Mouse (Mus musculus): ENCODE measurements around the gene Klrb1c.
A peak's percentile ranks its signal among the peaks of the same experiment; 100 is the strongest.
"Not testable (repeated sequence)": the region's sequence is repeated elsewhere in the genome, so short reads cannot be mapped to it uniquely, and the experiment has no call there.

The Klrb1c gene

DNA sequence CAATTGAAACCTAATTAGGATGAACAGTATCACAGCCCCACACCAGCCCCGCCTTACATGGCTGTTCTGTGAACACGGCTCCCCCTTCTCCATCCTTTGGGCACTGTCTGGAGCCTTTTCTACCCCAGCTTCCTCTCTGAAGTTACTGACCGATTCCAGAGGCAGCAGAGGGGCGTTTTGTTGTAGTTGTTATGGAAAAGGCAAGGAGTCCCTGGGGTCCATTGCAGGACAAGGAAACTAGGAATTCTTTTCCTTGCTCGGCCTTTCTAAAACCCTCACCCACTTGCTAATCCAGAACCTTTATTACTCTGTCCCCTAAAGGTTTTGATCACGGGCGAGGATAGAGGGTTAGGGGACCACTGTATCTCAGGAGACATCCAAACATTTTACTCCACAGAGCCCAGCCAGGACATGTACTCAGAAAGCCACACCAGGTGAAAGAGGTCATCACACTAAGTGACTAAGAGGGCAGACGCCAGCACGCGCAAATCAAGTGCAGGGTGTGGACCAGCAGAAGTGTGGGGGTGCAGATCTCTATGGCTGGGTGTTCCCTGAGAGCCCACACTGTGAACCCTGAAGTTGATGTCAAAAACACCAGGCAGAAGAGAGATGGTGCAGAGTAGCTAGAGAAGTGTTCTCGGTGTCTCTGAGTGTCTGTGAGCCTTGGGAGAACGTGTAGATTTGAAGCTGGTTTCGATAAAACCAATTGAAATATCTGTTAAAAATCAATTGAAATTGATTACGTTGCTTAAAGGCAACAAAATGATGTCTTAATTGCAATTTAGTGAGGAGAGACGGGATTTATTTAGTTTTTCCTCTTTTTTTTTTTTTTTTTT, 9.1 kb upstream of the Klrb1c start:
- peak; percentile 29 for DNase-seq (ENCODE audit: low spot score)

DNA sequence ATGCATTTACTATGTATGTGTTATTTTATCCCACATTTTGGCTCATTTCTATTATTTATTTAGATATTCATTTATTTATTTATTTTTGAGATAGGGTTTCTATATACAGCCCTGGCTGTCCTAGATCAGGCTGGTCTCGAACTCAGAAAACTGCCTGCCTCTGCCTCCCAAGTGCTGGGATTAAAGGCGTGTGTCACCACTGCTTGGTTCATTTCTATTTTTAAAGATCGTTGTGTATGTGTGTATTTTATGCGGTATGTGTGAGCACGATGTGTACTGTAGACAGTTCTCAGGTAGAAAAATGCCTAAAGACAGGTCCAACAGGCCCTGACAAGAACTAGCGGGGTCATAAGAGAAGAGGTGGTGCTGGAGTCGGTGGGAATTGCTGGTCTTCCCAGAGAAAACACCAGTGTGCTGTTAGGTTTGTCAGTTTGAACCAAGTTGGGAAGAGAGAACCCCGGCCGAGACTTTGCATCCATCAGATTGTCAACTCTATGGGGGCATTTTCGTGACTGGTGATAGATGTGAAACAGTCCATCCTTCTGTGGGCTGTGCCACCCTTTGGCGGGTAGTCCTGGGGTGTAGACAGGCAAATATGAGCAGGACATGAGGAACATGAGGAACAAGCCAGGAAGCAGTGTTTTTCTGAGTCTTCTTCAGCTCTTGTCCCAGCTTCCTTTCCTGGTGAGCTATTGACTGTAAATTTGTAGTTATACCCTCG, 8.3 kb upstream of the Klrb1c start:
- DNase-seq (ENCODE audit: low spot score) = no peak

DNA sequence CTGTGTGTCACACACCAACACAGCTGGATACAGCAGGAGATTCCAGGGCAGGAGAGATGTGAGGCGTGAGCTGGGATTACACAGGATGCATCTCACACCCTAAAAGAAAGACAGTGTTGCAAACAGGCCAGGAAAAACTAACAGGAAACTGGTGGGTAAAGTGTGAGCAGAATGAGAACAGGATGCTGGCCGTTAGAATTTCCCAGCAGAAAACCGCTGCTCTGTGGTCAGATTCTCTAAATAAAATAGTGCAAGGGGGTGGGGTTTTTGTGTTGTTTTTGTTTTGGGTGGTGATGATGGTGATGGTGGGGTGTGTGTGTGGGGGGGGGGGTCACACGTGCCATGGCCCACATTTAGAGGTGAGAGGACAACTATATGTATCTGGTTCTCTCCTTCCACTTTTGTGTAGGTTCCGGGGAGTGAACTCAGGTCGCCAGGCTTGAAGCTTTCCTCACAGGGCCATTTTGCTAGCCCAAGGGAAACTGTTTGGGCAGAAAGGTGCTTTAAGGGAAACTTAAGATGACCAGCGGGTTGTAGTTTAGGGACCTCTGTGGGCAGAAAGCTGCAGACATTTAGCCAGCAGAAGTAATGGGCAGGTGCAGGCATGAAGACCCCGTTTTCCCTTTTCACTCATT, 7.4 kb upstream of the Klrb1c start:
- DNase-seq (ENCODE audit: low spot score) = no peak

DNA sequence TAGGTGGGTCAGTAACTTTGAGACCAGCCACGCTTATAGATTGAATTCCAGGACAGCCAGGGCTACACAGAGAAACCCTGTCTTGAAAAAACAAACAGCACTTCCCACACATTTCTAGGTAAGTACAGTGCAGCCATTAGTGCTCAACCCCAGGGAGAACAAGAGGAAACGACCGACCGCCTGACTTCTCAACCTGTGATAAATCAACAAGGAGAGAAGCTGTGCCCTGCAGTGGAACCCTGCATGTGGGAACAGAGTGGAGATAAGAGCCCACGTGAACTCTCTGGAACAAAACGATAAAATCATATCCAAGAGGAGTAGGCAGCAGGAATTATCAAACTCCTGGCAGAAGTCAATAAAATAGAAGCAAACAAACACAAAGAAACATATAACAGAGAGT, 4.7 kb upstream of the Klrb1c start:
- no peak for DNase-seq (ENCODE audit: low spot score)

DNA sequence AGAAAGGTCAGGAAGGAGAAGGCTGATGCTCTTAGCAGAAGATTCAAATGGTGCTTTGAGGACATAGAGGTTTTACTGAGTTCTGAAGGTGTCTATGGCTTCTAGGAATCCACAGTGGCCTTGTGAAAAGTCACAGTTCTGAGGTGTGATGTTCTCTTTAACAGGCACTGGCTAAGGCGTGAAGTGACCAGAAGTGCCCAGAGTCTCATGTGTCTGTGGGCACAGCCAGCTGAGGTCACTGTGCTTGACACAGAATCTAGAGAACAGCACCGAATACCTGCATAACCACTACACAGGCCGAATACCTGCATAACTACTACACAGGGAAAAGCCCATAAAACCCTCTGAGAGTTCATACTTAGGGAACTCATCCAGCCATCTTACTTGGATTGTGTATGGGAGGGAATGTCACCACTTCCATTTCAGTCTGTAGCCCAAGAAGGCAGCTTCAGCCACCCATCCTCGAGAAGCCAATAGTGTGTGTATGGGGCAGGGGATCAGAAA, 1.5 kb upstream of the Klrb1c start:
- DNase-seq (ENCODE audit: low spot score) = not testable (repeated sequence)

DNA sequence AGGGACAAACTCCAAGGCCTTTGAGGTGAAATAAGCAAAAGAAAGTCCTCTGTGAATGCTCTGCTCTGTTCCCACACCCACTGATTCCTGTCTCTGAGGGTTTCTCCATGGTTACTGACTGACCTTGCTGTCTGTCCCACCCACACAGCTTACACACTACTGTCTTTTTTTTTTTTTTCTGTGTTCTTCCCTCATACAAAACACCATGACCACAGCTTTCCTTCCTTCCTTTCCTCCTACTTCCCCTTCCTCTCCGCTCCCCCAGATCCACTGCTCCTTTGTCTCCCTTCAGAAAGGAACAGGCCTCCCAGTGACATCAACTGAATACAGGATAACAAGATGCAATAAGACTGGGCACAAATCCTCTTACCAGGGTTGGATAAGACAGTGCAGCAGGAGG, 498 bp downstream of the Klrb1c start:
- no peak for DNase-seq (ENCODE audit: low spot score)

DNA sequence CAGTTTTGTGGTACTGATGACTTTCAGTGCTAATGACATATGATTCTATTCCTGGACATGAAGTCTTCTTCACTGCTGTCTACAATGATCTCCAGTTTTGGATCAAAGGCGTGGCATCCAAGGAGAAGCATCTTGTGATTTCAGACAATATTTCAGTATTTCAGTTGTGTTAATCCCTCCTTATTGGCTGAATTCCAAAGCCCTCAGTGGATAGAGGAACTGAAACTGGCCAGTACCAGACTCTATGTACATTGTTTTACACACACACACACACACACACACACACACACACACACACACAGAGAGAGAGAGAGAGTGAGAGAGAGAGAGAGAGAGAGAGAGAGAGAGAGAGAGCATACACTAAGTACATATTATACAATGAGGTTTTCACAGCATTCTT, 2.6 kb downstream of the Klrb1c start:
- DNase-seq (ENCODE audit: low spot score) = not testable (repeated sequence)

DNA sequence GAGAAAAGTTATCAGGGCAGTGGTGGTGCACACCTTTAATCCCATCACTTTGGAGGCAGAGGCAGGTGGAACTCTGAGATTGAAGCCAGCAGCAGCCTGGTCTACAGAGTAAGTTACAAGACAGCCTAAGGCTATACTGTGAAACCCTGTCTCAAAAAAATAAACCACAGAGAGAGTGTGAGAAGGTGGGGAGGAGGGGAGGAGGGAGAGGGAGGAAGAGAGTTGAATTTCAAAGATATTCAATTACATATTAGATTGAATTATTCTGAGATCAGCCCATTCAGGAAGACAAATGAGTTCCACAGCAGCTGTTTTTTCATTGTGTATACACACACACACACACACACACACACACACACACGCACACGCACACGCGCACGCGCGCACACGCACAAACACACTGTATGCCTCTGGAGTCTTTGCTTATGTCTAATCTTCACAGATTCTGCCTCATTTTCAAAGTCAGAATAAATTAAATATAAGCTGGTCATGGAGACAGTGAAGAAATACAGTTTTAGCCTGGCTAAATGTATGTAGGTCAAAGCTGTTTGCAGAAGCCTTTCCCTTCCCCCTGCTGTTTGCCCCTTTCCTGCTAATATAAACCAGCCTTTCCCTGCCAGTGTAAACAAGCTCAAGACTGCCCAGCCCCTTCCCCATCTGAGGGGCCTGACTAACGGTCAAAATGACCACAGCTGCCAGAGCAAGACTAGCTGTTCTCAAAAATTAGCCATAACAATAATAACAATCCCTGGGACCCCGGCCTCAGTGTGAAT, 19.3 kb downstream of the Klrb1c start:
- no peak for DNase-seq (ENCODE audit: low spot score)

DNA sequence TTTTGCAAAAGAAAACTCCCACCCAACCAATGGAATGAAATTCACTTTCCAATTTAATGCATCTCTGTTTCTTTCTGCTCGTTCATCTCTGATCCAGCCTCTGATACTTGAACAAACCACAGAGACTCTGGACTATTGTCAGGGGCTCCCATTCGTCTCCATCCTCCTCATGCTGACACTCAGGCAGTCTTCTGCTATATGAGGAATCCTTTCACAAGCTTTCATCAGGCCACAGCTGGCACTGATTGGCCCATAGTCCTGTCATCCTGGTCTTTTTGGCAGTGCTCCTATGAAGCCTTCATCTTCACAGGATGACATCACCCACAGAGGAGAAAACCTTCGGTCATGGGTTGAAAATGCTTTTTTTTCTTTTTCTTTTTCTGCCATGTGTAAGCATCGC, 21.0 kb downstream of the Klrb1c start:
- no peak for DNase-seq (ENCODE audit: low spot score)

DNA sequence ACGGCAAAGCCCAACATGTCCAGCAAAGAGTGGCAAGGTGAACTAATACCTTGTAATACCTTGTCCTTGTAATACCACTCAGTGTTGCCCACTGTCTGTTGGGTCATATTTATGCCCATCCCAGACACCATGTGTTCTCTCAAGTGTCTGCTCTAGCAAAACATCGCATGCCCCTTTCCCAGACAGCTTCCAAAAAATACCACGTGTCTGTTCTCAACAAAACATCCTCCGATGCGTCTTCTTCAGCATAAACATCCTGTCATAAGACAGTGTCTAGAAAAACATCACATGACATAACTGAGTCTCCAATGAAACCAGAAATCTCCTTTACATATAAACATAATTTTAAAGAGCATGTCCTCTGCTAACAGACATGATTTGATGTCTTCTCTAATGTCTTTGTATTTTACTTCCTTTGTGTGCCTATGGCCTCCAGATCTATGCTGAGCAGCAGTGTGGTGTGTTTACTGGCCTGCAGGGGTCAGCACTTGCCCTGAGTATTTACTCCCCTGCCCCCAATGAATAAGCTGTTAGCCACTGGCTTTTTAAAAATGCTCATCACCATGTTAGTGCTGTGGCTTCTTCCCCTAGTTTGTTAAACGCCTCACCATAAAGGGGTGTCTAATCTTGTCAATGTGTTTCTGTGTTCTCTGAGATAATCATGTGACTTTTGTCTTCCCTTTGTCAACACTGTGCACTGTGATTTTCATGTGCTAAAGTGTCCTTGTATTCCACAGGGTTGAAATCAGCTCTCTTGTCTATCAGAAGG, 22.3 kb downstream of the Klrb1c start:
- peak; percentile 60 for DNase-seq (ENCODE audit: low spot score)

DNA sequence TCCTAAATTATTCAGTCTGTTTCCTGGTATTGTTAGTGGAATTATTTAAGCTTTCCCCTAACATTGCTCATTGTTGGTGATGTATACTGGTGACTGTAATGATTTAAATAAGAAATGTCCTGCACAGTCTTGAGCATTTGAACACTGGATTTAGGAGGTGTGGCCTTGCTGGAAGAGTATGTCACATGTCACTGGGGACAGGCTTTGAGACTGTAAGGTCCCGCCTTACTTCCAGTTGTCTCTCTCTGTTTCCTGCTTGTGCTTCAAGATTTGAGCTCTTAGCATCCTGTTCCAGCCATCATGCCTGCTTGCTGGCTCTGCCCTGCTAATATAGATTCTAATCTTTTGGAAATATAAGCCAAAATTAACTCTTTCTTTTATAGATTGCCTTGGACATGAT, 23.8 kb downstream of the Klrb1c start:
- DNase-seq (ENCODE audit: low spot score) = no peak

DNA sequence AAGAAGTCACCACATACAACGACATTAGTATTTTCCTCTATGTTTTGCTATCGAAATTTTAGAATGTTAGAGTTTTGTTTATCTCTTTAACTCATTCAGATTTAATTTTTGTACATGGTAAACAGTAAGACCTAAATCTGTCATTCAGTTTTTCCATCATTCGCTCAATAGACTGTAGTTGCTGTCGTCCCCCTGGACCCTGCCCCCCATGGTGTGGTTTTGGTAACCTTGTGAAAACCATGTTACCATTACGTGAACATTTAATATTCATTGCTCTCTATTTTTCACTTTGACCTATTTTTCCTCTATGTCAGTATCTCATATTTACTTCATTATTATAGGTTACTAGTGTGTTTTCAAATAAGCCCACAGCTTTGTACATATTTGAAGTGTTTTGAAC, 24.4 kb downstream of the Klrb1c start:
- no peak for DNase-seq (ENCODE audit: low spot score)

DNA sequence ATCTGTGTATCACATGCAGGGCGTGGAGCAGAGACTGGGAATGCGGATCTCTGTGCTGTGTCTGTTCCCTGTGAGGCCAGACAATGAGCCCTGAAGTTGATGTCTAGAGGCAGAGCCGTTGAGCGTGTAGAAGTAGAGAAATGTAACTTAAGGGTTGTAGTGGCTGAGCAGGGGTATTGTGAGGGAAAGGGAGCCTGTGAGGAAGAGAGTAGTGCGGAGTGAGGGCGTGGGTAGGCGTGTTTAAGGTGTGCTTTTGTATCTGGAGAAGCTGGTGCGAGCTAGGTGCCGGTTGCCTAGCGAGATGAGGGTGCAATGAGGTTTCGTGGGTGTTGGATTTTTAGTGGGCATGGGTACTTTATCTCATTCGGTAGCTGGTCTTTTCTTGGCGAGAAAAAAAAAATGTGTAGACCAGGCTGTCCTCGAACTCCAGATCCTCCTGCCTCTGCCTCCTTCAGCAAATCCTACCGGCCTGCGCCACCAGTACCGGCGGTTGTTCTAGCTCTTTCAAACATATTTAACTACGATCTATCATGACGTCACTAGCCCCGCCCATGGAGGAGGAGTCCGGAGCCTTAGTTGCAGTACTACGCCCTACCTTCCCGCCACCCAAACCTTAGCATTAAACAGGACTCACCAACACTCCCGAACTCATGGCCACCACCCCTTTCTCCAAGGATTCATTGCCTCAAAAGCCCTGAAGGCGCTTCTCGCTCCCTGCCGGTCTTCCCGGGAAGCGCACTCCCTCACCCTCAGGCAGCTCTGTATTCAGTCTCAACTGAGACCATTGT, 25.1 kb downstream of the Klrb1c start:
- peak; percentile 98 for DNase-seq (ENCODE audit: low spot score)

DNA sequence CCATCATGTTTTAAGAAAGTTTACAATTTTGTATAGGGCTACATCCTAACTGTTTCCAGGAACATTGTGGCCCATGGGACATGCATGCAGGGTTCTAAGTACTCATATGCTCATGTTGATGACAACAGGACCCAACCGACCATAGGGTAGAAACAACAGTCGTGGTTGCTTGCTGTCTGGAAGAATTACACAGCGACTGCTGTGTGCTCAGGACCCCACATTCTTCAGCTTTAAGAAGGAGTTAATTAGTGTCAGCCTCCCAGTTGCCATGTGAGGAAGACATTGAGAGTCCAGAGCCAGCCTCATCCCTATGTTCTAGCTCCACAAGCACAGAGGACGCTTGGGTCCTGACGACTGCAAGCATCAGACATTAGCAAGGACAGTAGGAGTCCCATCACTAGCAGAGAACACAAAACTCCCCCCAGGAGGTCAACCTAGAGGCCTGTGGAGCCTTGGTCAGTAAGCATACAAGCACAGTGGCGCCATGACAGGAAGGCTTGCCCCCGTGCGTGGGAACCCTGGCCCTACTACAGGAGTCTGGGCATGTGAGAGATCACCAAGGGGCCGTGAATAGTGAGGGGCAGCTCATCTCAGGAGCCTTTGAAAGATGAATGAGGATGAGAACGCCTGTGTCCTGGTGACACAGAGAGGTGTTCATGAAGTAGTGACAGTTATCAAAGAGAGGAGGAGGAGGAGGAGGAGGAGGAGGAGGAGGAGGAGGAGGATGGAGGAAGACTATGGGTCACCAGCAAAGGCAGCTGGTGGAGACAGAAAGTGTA, 25.9 kb downstream of the Klrb1c start:
- not testable (repeated sequence) for DNase-seq (ENCODE audit: low spot score)

DNA sequence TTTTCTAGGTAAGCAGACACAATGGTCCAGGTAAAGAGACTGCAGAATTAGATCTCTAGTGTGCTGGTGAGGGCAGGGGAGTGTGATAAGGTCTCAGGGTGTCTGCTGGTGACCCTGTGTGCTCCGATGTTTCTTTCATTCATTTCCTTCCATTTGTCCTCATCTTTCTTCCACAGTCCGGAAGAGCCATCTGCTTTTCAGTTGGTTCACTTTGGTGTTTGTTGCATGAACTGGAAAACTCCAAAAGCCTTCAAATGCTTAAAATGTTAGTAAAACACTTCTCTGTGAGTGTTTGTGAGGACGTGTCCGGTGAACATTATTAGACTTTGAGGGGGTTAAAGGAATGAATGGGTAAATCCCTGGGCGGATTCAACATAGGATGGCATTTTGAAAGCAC, 27.9 kb downstream of the Klrb1c start:
- no peak for DNase-seq (ENCODE audit: low spot score)

DNA sequence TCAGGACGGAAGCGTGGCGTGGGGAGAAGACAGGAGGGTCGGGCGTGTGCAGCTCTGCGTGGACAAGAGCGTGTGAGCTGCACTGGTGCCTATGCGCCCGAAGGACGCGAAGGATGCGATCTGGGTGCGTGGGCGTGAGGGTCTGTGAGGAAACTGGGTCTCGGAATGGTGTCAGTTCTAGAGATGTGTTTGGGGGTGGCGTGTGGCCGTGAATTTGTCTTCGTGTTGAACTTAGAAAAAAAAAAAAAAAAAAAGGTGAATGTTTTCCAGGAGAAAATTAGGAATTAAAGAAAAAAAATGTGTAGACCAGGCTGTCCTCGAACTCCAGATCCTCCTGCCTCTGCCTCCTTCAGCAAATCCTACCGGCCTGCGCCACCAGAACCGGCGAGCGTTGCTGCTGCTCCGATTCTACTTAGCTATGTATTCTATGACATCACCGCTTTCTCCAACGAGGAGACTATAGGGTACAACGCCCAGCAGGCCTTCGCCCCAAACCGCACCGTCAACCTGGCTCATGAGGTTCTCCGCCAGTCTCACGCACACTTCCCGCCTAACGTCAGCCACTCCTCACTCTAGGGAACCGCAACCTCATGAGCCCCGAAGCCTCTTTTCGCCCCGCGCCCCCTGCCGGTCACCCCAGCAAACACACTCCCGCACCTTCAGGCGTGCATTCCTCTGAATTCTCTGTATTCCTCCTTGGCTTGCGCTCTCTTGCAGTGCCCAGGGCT, 28.4 kb downstream of the Klrb1c start:
- DNase-seq (ENCODE audit: low spot score) = peak; percentile 91

DNA sequence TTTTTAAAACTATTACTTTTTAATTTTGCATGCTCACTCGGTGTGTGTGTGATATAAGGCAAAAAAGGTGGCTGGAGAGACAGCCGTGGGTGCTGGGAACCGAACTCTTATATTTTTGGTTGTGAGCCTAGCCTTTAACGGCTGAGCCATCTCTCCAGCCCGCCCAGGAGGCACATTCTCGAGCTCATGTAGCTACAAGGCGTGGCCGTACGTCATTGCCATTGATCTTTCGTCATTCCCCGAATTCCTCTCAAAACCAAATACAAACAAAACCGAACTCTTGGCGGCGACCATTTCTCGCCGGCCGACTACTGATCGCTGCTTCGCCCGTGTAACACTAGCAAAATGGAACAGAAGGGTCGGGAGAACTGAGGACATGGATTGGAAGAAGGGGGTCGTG, 29.0 kb downstream of the Klrb1c start:
- peak; percentile 93 for DNase-seq (ENCODE audit: low spot score)

DNA sequence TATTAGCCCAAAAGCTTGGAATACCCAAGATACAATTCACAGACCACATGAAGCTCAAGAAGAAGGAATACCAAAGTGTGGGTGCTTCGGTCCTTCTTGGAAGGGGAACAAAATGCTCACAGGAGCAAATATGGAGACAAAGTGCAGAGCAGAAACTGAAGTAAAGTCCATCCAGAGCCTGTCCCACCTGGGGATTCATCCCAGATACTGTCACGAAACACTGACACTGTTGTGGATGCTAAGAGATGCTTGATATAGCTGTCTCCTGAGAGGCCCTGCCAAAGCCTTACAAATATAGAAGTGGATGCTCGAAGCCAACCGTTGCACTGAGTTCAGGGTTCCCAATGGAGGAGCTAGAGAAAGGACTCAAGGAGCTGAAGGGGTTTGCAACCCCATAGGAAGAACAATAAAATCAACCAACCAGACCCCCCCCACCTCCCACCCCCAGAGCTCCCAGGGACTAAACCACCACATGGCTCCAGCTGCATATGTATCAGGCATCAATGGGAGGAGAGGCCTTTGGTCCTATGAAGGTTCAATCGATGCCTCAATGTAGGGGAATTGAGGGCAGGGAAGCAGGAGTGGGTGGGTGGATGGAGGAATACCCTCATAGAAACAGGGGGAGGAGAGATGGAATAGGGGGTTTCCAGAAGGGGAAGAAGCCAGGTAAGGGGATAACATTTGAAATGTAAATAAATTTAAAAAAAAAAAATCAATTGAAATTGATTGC, 29.6 kb downstream of the Klrb1c start:
- no peak for DNase-seq (ENCODE audit: low spot score)
